Mouse (Mus musculus) lung, embryonic 15.5 days (tissue): ENCODE results near the gene Tmem219. TPM values are rescaled to one million over a fixed set of nuclear protein-coding genes. Genes with fewer than 3 reads are reported as not detected.

Experiments
- ATAC-seq: fragments of 200-750 bp; cut with Nextera tagmentation; 2 replicates; pipeline ENCODE4 v1.8.0; 2017; ENCODE audit warnings: moderate number of reproducible peaks, borderline replicate concordance; ENCODE audit not compliant: low FRiP score, low TSS enrichment; ENCODE audit errors: extremely low read depth
- H3K27ac ChIP-seq: fragments of 300-500 bp; sonication (generic); 2 replicates; pipeline ENCODE4 v1.5.1; 2015; ENCODE audit warnings: moderate library complexity, mild to moderate bottlenecking, inconsistent platforms
- H3K27me3 ChIP-seq: fragments of 300-500 bp; sonication (generic); 2 replicates; pipeline ENCODE4 v1.6.1; 2015; ENCODE audit warnings: inconsistent platforms
- H3K36me3 ChIP-seq: fragments of 300-500 bp; sonication (generic); 2 replicates; pipeline ENCODE4 v1.6.1; 2015; ENCODE audit warnings: inconsistent platforms
- H3K4me1 ChIP-seq: fragments of 300-500 bp; sonication (generic); 2 replicates; pipeline ENCODE4 v1.6.1; 2015; ENCODE audit warnings: inconsistent platforms
- H3K4me2 ChIP-seq: fragments of 300-500 bp; sonication (generic); 2 replicates; pipeline ENCODE4 v1.6.1; 2015; ENCODE audit warnings: inconsistent platforms, mild to moderate bottlenecking, moderate library complexity
- H3K4me3 ChIP-seq: fragments of 300-500 bp; sonication (generic); 2 replicates; pipeline ENCODE4 v1.5.1; 2015; ENCODE audit warnings: mild to moderate bottlenecking, inconsistent platforms
- H3K9ac ChIP-seq: fragments of 300-500 bp; sonication (generic); 2 replicates; pipeline ENCODE4 v1.6.1; 2015; ENCODE audit warnings: inconsistent platforms
- H3K9me3 ChIP-seq: fragments of 300-500 bp; sonication (generic); 2 replicates; pipeline ENCODE4 v1.6.1; 2016; ENCODE audit warnings: inconsistent platforms
- WGBS: fragments of 180-500 bp; shearing (Covaris S2); methylation state at CpG from one replicate; pipeline ENCODE4 v1.1.7; 2015; 5-methylcytosine and 5-hydroxymethylcytosine counted together
- polyA plus RNA-seq: library from polyadenylated mRNA; unstranded; fragments of >200 nt; fragmentation: Nextera tagmentation; extraction: Ambion mirVana; gene quantifications from 2 replicates; pipeline ENCODE4 v1.2.1, GENCODE M21; 2015

The Tmem219 gene
- polyA plus RNA-seq, 1 experiment from 2014 or later = 31.6 TPM

DNA sequence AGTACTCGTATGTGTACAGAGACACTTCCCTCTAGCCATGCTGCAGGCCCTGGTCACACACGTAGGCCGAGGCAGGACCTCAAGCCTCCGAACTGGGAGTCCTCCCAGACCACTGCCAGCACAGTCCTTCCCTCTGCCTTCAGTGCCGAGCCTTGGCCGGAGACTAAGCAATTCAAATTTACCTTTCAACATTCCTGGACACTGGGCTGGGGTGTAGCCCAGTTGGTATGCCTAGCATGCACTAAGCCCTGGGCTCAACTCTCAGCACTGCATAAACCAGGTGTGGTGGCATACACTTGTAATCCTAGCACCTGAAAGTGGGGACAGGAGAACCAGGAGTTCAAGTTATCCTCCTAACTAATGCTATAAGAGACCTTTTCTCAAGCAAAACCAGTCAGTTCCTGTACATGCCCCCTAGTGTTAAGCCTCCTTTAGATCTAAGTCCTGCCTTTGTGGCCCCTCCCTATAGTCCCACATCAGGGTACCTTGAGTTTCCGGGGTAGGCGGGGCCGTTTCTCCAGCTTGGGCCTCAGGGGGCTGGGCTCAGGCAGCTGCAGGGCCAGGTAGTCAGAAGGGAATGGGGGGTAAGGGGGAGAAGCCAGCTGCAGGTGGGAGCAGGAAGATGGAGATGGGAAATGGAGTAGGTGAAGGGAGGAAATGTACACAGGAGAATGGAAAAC is 65.8 kb downstream of the Tmem219 start:
- no peaks in the 10 kb centered on the region for H3K27me3 ChIP-seq
- no peak overlapping the region for H3K9ac ChIP-seq
- 58% methylated on average over 9 of the region's 9 CpGs for WGBS
- H3K9me3 ChIP-seq = no peaks in the 10 kb centered on the region
- H3K36me3 ChIP-seq = peaks cover 44% of the 10 kb centered on the region
- no peak overlapping the region for H3K4me3 ChIP-seq
- no peak overlapping the region for H3K4me2 ChIP-seq
- H3K27ac ChIP-seq = peak overlapping the region; percentile 20
- ATAC-seq = peak; percentile 19; the same call in 1 of the 2 replicates
- H3K4me1 ChIP-seq = peaks cover 6% of the 10 kb centered on the region

GRCm38 (mm10) chr7:126855641-126856040 is 67.1 kb downstream of the Tmem219 start:
- no peak overlapping the region for H3K4me2 ChIP-seq
- no peak for ATAC-seq
- no peak overlapping the region for H3K4me3 ChIP-seq
- no peak overlapping the region for H3K9ac ChIP-seq
- peaks cover 1% of the 10 kb centered on the region for H3K4me1 ChIP-seq
- H3K9me3 ChIP-seq = no peaks in the 10 kb centered on the region
- H3K36me3 ChIP-seq = peaks cover 46% of the 10 kb centered on the region
- no peak overlapping the region for H3K27ac ChIP-seq
- no peaks in the 10 kb centered on the region for H3K27me3 ChIP-seq
- WGBS = 77% methylated on average over 3 of the region's 3 CpGs

DNA sequence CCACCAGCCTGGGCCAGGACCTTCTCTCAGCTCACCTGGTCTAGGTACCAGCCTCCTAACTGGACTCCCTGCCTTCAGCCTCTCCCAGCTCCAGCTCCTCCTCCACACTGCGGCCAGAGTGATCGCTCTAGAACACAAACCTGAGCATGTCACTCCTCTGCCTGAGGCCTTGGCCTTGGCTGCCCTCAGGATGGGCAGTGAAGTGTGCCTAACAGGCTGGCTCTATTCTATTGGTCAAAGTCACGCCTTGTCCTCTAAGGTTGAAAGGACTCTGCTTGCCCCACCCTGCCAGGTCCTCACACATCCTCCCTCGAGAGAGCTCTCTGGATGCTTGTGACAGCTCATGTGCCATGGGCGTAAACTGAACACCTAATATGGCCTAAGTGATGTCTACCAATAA is 69.3 kb downstream of the Tmem219 start:
- Histone ChIP-seq H3K9me3 (no peaks in the 10 kb centered on the region), H3K9ac (no peak overlapping the region), H3K27me3 (peaks cover 18% of the 10 kb centered on the region), H3K4me2 (no peak overlapping the region), H3K36me3 (peaks cover 34% of the 10 kb centered on the region), H3K4me1 (no peaks in the 10 kb centered on the region), H3K27ac (no peak overlapping the region), H3K4me3 (no peak overlapping the region)
- 85% methylated on average over 5 of the region's 5 CpGs for WGBS
- no peak for ATAC-seq

DNA sequence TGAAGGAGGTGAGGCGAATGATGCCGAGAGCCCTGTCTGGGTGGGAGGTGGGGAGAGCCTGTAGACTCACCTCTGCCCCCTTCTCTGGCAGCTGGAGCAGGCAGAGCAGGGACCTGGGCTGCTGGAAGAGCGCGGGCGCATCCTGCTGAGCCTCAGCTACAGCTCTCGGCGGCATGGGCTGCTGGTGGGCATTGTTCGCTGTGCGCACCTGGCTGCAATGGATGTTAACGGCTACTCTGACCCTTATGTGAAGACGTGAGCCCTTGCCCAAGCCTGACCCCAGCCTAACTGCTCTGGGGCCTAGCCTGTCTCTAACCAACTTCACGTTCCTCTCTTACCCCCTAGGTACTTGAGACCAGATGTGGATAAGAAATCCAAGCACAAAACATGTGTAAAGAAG is 71.5 kb downstream of the Tmem219 start:
- ATAC-seq = no peak
- Histone ChIP-seq H3K4me2 (no peak overlapping the region), H3K27me3 (peaks cover 40% of the 10 kb centered on the region), H3K4me1 (peaks cover 12% of the 10 kb centered on the region), H3K27ac (no peak overlapping the region), H3K4me3 (no peak overlapping the region), H3K9me3 (no peaks in the 10 kb centered on the region), H3K9ac (no peak overlapping the region), H3K36me3 (peaks cover 27% of the 10 kb centered on the region)
- WGBS = 41% methylated on average over 12 of the region's 12 CpGs

DNA sequence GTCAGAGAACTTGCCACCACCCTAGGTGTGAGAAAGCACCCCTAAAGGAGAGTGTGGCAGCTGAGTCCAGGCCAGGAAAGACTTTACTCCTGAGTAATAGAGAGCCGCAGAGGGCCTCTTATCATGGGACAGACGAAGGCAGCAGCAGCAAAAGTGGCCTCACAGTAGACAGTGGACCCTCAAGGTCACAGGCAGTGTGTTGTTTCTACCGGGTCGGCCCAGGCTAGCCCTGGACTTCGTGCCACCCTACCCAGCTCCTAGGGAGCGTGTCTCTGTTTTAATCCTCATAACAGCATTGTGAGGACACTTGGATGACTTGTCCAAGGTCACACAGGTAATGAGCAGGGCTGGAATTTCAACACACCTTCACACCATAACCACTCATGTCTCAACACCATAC is 72.6 kb downstream of the Tmem219 start:
- no peak for ATAC-seq
- Histone ChIP-seq H3K9me3 (no peaks in the 10 kb centered on the region), H3K4me2 (no peak overlapping the region), H3K36me3 (peaks cover 22% of the 10 kb centered on the region), H3K9ac (no peak overlapping the region), H3K4me3 (no peak overlapping the region), H3K4me1 (peaks cover 12% of the 10 kb centered on the region), H3K27me3 (peaks cover 40% of the 10 kb centered on the region), H3K27ac (no peak overlapping the region)
- WGBS = 72% methylated on average over 6 of the region's 6 CpGs

DNA sequence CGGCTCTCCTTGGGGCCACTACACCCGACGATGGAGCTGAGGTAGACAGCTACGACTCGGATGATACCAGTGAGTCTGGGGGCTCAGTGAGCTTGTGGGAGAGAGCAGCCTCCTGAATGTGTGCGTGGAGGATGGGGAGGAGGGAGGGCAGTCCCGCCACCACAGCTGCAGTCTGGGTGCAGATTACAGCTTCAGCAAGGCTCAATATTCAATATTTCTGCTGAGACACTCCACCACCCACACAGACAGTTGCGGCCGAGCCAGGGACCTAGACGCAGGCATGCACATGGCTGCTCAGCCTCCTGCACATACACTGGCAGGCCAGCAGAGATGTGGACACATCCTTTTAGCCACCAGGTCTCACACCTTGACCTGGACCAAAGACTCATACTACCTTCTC is 73.9 kb downstream of the Tmem219 start:
- WGBS = 16% methylated on average over 10 of the region's 10 CpGs
- H3K4me2 ChIP-seq = 0 out of 2 replicates have a peak overlapping the region, but pooled peaks have one; percentile 96
- H3K9ac ChIP-seq = no peak overlapping the region
- H3K9me3 ChIP-seq = no peaks in the 10 kb centered on the region
- peaks cover 19% of the 10 kb centered on the region for H3K36me3 ChIP-seq
- H3K4me3 ChIP-seq = no peak overlapping the region
- H3K27ac ChIP-seq = no peak overlapping the region
- H3K27me3 ChIP-seq = peaks cover 40% of the 10 kb centered on the region
- ATAC-seq = no peak
- peaks cover 12% of the 10 kb centered on the region for H3K4me1 ChIP-seq

- WGBS = 2% methylated on average over 64 of the region's 74 CpGs
- peak; percentile 50 for ATAC-seq
- peak overlapping the region; percentile 41 for H3K9ac ChIP-seq
- H3K27ac ChIP-seq = no peak overlapping the region
- peak overlapping the region; percentile 50 for H3K4me3 ChIP-seq
- peaks cover 10% of the 10 kb centered on the region for H3K36me3 ChIP-seq
- H3K4me2 ChIP-seq = peak overlapping the region; percentile 96
- peaks cover 40% of the 10 kb centered on the region for H3K27me3 ChIP-seq
- no peaks in the 10 kb centered on the region for H3K9me3 ChIP-seq
- H3K4me1 ChIP-seq = peaks cover 12% of the 10 kb centered on the region
Observed at GRCm38 (mm10) chr7:126847421-126848398, 75.0 kb downstream of the Tmem219 start.

- WGBS = 29% methylated on average over 4 of the region's 4 CpGs
- H3K9ac ChIP-seq = peak within 1 kb of the TSS; percentile 41
Observed at GRCm38 (mm10) chr7:126847116-126847420, 75.6 kb downstream of the Tmem219 start, which contains the start of gene Doc2a. Gene Doc2a, plus strand, starts transcription at chr7:126847416.

GRCm38 (mm10) chr7:126845516-126845915 is 77.2 kb downstream of the Tmem219 start:
- WGBS = 89% methylated on average over 2 of the region's 2 CpGs
- no peaks in the 10 kb centered on the region for H3K36me3 ChIP-seq
- no peaks in the 10 kb centered on the region for H3K9me3 ChIP-seq
- H3K4me2 ChIP-seq = no peak overlapping the region
- no peak overlapping the region for H3K27ac ChIP-seq
- peaks cover 40% of the 10 kb centered on the region for H3K27me3 ChIP-seq
- H3K4me3 ChIP-seq = no peak overlapping the region
- H3K9ac ChIP-seq = no peak overlapping the region
- H3K4me1 ChIP-seq = peaks cover 12% of the 10 kb centered on the region
- ATAC-seq = no peak

More at GRCm38 (mm10) chr7:126847116-126847420, 75.6 kb downstream of the Tmem219 start, which contains the start of gene Doc2a:
- Histone ChIP-seq H3K4me2 (peak within 1 kb of the TSS; percentile 96), H3K4me3 (peak within 1 kb of the TSS; percentile 50), H3K9me3 (no peaks in the 10 kb centered on the region), H3K27ac (no peak within 1 kb of the TSS), H3K4me1 (peaks cover 12% of the 10 kb centered on the region), H3K36me3 (peaks cover 4% of the 10 kb centered on the region), H3K27me3 (peaks cover 40% of the 10 kb centered on the region)
- no peak for ATAC-seq

GRCm38 (mm10) chr7:126843276-126843675 is 79.4 kb downstream of the Tmem219 start:
- Histone ChIP-seq H3K36me3 (no peaks in the 10 kb centered on the region), H3K4me2 (no peak overlapping the region), H3K27ac (no peak overlapping the region), H3K9me3 (no peaks in the 10 kb centered on the region), H3K9ac (no peak overlapping the region), H3K27me3 (peaks cover 20% of the 10 kb centered on the region), H3K4me3 (no peak overlapping the region), H3K4me1 (peaks cover 11% of the 10 kb centered on the region)
- WGBS = 73% methylated on average over 9 of the region's 9 CpGs
- ATAC-seq = no peak
